Mouse (Mus musculus) intestine, embryonic 16.5 days (tissue): ENCODE measurements around the gene Lamtor3. TPM values are rescaled to one million over a fixed set of nuclear protein-coding genes. Genes with fewer than 3 reads are reported as not detected.

Source experiments
- ATAC-seq: fragments of 200-750 bp; cut with Nextera tagmentation; 2 replicates; pipeline ENCODE4 v1.8.0; 2017; ENCODE audit warnings: moderate TSS enrichment, moderate library complexity
- H3K27ac ChIP-seq: fragments of 300-500 bp; sonication (generic); 2 replicates; pipeline ENCODE4 v1.5.1; 2014; ENCODE audit warnings: mild to moderate bottlenecking, low read length
- H3K27me3 ChIP-seq: fragments of 300-500 bp; sonication (generic); replicated peaks from 2 replicates; pipeline ENCODE4 v1.6.1; 2014; ENCODE audit warnings: low read length, control low read depth, mixed read lengths; ENCODE audit not compliant: control insufficient read depth, insufficient read depth
- H3K36me3 ChIP-seq: fragments of 300-500 bp; sonication (generic); 2 replicates; pipeline ENCODE4 v1.6.1; 2014; ENCODE audit warnings: low read length, control low read depth; ENCODE audit not compliant: control insufficient read depth, insufficient read depth
- H3K4me1 ChIP-seq: fragments of 300-500 bp; sonication (generic); 2 replicates; pipeline ENCODE4 v1.6.1; 2014; ENCODE audit warnings: low read length, control low read depth, mixed read lengths; ENCODE audit not compliant: control insufficient read depth, insufficient read depth
- H3K4me2 ChIP-seq: fragments of 300-500 bp; sonication (generic); 2 replicates; pipeline ENCODE4 v1.6.1; 2014; ENCODE audit warnings: low read depth, low read length, control low read depth
- H3K4me3 ChIP-seq: fragments of 300-500 bp; sonication (generic); 2 replicates; pipeline ENCODE4 v1.5.1; 2014; ENCODE audit warnings: mild to moderate bottlenecking, low read length
- H3K9ac ChIP-seq: fragments of 300-500 bp; sonication (generic); 2 replicates; pipeline ENCODE4 v1.6.1; 2014; ENCODE audit warnings: low read depth, low read length
- H3K9me3 ChIP-seq: fragments of 300-500 bp; sonication (generic); 2 replicates; pipeline ENCODE4 v1.6.1; 2016; ENCODE audit warnings: low read length, control low read depth; ENCODE audit not compliant: control insufficient read depth
- WGBS: fragments of 180-500 bp; shearing (Covaris S2); extraction: QIAGEN DNeasy Blood & Tissue Kit; methylation state at CpG from one replicate; pipeline ENCODE4 v1.1.7; 2014; 5-methylcytosine and 5-hydroxymethylcytosine counted together
- polyA plus RNA-seq: library from polyadenylated mRNA; unstranded; fragments of >200 nt; fragmentation: Nextera tagmentation; extraction: Ambion mirVana; gene quantifications from 2 replicates; pipeline ENCODE4 v1.2.1, GENCODE M21; 2015

Gene Lamtor3
- polyA plus RNA-seq, 1 experiment from 2014 or later: 160 TPM

DNA sequence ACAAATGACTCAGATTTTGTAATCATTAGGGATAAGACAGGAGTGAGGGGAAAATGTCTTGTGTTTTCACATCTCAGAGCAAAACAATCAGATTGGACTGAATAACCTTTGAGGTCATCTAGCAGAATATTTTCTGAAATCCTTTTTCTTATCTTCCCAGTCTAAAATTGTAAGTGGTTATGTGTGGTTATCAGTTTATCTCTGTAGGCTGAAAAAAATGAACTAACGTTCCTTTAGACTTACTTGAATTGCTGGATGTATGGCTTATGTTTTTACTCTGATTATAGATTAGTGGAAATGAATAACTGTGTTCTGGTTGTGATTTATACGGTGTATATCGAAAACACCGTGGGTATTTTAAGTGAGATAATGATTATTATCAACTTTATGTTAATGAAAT lies 2.3 kb downstream of the Lamtor3 start:
- H3K4me2 ChIP-seq: no peak overlapping the region
- no peaks in the 10 kb centered on the region for H3K9me3 ChIP-seq
- 90% methylated on average over 4 of the region's 4 CpGs for WGBS

DNA sequence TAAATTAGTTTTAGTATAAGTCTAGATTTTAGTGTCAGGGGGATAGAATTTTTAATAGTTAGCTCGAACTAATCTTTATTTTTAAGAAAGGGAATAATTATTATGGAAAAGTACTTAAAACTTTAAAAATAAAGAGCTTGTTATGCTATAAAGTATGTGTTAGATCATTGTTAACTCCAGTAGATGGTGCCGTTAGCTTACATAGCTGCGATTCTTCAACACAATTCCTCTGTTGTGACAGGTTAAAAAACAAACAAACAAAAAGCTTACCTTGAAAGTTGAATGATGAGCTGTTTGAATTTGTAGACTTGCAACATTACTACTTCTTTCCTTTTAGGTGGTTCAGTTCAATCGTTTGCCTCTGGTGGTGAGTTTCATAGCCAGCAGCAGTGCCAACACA lies 8.7 kb downstream of the Lamtor3 start:
- no peak overlapping the region for H3K9ac ChIP-seq
- 94% methylated on average over 4 of the region's 4 CpGs for WGBS
- no peaks in the 10 kb centered on the region for H3K27me3 ChIP-seq
- no peaks in the 10 kb centered on the region for H3K9me3 ChIP-seq
- H3K27ac ChIP-seq: no peak overlapping the region
- H3K4me2 ChIP-seq: no peak overlapping the region
- 0 out of 2 replicates have a peak, but pooled peaks cover 6% of the 10 kb centered on the region for H3K36me3 ChIP-seq
- no peaks in the 10 kb centered on the region for H3K4me1 ChIP-seq
- no peak overlapping the region for H3K4me3 ChIP-seq
- no peak for ATAC-seq

More for the DNA sequence above, 2.3 kb downstream of the Lamtor3 start:
- H3K9ac ChIP-seq: no peak overlapping the region
- H3K36me3 ChIP-seq: peaks cover 3% of the 10 kb centered on the region; the same call in 1 of the 2 replicates
- no peak for ATAC-seq
- H3K27me3 ChIP-seq: no peaks in the 10 kb centered on the region
- peaks cover 8% of the 10 kb centered on the region for H3K4me1 ChIP-seq
- no peak overlapping the region for H3K4me3 ChIP-seq
- H3K27ac ChIP-seq: no peak overlapping the region

DNA sequence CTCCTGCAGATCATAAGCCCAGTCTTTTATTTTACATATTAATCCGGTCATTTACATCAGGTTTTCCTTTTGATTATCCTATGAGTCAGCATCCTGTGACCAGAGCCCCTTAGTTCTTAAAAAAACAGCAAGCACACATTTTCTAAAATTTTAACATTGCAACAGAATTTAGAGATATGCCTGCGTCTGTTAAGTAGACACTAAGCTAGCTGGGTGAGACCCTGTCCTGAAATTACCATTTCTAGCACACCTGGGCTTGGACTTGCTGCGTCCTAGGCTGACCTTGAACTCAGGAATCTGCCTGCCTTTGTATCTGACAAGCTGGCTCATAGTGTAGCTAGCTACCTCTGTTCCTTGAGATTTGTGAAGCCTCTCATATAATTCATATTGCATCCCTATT lies 11.6 kb downstream of the Lamtor3 start:
- no peak for ATAC-seq

DNA sequence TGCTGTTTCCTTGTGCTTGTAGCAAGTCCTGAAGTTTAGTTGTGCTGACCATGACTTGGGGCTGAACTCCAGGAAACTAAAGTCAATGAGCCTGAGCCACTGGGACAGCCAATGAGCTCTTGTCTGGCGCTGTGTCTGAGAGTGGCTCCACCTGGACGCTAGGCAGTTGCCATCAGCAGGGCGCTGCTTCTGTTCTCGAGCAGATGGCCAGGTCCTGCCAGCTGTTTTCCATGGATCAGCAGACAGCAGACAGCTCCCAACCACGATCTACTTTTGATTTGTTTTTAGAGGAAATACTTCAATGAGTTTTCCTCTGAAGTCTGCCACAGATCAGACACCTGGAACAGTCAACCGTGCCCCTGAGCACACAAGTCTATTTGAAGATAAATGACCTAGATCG lies 14.4 kb downstream of the Lamtor3 start:
- no peak overlapping the region for H3K4me3 ChIP-seq
- no peaks in the 10 kb centered on the region for H3K9me3 ChIP-seq
- no peak overlapping the region for H3K9ac ChIP-seq
- H3K27me3 ChIP-seq: no peaks in the 10 kb centered on the region
- H3K4me2 ChIP-seq: no peak overlapping the region
- H3K36me3 ChIP-seq: peaks cover 4% of the 10 kb centered on the region; the same call in 1 of the 2 replicates
- WGBS: 55% methylated on average over 7 of the region's 7 CpGs
- no peaks in the 10 kb centered on the region for H3K4me1 ChIP-seq
- H3K27ac ChIP-seq: no peak overlapping the region
- ATAC-seq: peak; percentile 49

More for the DNA sequence above, 11.6 kb downstream of the Lamtor3 start:
- Histone ChIP-seq H3K36me3 (peaks cover 10% of the 10 kb centered on the region; the same call in 1 of the 2 replicates), H3K4me2 (no peak overlapping the region), H3K4me3 (no peak overlapping the region), H3K27me3 (no peaks in the 10 kb centered on the region), H3K27ac (no peak overlapping the region), H3K9me3 (no peaks in the 10 kb centered on the region), H3K9ac (no peak overlapping the region), H3K4me1 (no peaks in the 10 kb centered on the region)
- 88% methylated on average over 3 of the region's 3 CpGs for WGBS

DNA sequence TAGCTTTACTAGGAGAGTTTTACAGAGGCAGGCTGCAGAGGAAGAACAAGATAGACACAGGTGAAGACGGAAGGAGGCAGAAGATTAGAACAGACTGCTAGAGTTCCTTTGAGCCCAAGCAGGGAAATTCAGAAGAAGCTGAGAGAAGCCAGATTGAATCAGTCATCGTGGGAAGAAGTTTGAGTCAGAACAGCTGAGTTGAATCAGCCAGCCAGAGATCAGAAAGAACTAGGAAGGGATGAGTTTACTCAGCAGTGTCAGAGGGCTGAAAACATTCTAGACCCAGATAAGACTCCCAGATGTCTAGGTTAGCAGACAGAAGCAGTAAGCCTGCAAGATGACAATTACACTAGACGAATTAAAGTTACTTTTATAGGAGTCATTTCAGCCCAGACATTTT lies 15.7 kb downstream of the Lamtor3 start:
- Histone ChIP-seq H3K9ac (no peak overlapping the region), H3K4me1 (no peaks in the 10 kb centered on the region), H3K9me3 (no peaks in the 10 kb centered on the region), H3K36me3 (peaks cover 4% of the 10 kb centered on the region; the same call in 1 of the 2 replicates), H3K27ac (no peak overlapping the region), H3K27me3 (no peaks in the 10 kb centered on the region), H3K4me3 (no peak overlapping the region), H3K4me2 (no peak overlapping the region)
- 60% methylated on average over 3 of the region's 3 CpGs for WGBS
- no peak for ATAC-seq

DNA sequence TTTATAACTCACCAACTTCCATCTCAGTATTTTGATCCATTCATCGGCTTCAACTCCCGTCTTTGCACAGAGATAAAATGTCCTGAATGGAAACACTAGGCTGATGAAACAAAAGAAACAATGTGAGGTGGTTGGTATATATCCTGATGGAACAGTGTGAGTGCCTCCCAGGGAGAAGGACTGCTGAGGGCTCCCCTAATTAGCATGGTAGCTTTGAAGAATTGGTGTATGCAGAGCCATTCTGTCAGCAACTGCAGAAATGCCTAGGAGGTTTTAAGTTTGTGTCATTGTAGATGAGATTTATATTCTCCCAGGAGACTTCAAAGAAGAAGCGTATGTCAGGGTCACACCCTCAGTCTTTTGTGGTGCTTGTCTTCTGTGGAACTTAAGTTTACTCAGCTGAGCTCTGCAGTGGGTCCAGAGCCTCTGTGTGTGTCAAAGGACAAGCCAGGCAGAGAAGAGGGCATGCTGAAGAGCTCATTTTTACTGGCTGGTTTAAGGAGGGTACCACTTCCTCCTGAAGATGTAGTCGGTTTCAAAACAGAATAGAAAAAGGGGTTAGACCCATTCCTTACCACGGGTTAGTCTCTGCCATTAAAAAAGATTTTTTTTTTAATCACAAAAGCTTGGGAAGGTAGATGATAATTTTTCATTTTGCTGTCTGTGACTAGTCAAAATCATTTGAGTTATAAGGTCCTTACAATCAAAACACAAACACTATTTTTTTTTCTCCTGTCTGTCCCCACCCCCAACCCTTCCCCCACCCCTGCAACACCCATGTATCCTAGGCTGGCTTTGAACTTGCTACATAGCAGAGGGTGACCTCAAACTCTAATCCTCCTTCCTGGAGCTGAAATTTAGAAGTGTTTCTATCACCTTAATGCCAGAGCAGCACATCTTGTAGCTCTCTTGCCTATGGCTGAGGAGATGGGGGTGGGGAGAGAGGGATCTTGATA lies 17.5 kb downstream of the Lamtor3 start:
- no peak overlapping the region for H3K4me3 ChIP-seq
- H3K27me3 ChIP-seq: no peaks in the 10 kb centered on the region
- ATAC-seq: no peak
- H3K36me3 ChIP-seq: peaks cover 4% of the 10 kb centered on the region; the same call in 1 of the 2 replicates
- WGBS: 60% methylated on average over 5 of the region's 5 CpGs
- no peaks in the 10 kb centered on the region for H3K9me3 ChIP-seq
- no peak overlapping the region for H3K4me2 ChIP-seq
- no peak overlapping the region for H3K27ac ChIP-seq
- H3K9ac ChIP-seq: no peak overlapping the region
- peaks cover under 1% of the 10 kb centered on the region for H3K4me1 ChIP-seq

DNA sequence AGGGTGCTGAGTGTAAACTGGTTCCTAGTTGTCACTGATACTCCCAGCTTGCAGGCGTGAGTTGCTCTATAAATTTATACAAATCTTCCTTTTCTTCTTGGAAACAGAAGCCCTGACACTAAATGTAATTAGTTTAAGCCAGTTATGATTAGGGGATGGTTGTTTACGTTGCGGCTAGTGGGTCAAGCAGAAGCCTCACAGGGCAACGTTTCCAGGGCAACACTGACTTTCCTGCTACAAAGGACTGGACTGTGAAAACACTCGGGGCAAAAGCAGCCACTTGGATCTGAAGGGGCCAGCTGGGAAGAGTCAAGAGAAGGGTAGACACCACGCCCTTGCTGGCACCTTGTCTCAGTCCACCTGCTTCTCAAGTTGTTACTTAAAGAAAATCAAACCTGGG lies 18.2 kb downstream of the Lamtor3 start:
- peaks cover 4% of the 10 kb centered on the region; the same call in 1 of the 2 replicates for H3K36me3 ChIP-seq
- H3K4me2 ChIP-seq: no peak overlapping the region
- H3K9me3 ChIP-seq: no peaks in the 10 kb centered on the region
- H3K9ac ChIP-seq: no peak overlapping the region
- peaks cover 5% of the 10 kb centered on the region for H3K4me1 ChIP-seq
- ATAC-seq: no peak
- no peaks in the 10 kb centered on the region for H3K27me3 ChIP-seq
- WGBS: 34% methylated on average over 6 of the region's 6 CpGs
- no peak overlapping the region for H3K4me3 ChIP-seq
- H3K27ac ChIP-seq: no peak overlapping the region

DNA sequence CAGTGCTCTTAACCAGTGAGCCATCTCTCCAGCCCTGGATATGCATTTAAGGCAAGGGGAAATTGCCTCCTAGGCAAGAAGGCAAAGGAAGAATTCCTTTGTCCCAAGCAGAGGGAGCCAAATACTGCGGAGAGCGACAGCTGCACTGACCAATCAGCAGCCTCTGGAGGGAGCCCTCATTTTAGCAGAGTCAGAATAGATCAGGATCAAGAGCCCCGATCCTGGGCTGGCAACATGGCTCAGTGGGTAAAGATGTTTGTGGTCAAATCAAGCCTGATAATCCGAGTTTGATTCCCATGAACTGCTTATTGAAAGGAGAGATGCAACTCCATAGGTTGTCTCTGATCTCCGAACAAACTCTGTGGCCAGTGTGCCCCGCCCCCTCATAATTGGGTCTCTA lies 20.3 kb downstream of the Lamtor3 start:
- Histone ChIP-seq H3K27me3 (no peaks in the 10 kb centered on the region), H3K4me2 (no peak overlapping the region), H3K36me3 (no peaks in the 10 kb centered on the region), H3K4me3 (no peak overlapping the region), H3K9me3 (no peaks in the 10 kb centered on the region), H3K27ac (no peak overlapping the region), H3K9ac (no peak overlapping the region), H3K4me1 (peaks cover 5% of the 10 kb centered on the region)
- ATAC-seq: no peak
- WGBS: 45% methylated on average over 6 of the region's 6 CpGs

DNA sequence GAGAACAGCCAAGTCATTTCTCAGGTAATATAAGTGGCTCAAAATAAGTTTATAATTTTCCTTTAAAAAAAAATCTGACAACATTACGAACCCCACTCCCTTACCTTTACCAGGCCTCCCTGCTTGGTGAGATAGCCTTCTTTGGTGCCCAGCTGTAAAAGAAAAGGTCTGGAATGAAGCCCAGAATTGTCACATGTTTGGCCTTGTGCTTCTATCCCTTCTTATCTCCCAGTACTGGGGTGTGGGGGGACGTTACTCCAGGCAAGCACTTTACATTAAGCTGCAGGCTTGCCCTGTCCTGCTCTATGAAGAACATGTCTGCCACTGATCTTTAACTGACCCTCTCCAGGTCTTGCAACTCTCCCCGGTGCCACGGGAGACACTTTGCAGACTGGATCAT lies 22.5 kb downstream of the Lamtor3 start:
- H3K36me3 ChIP-seq: no peaks in the 10 kb centered on the region
- H3K27ac ChIP-seq: peak overlapping the region; percentile 82
- peak; percentile 82 for ATAC-seq
- H3K27me3 ChIP-seq: no peaks in the 10 kb centered on the region
- H3K4me3 ChIP-seq: no peak overlapping the region
- H3K9me3 ChIP-seq: no peaks in the 10 kb centered on the region
- H3K4me1 ChIP-seq: peaks cover 5% of the 10 kb centered on the region
- 57% methylated on average over 4 of the region's 4 CpGs for WGBS
- 0 out of 2 replicates have a peak overlapping the region, but pooled peaks have one; percentile 7 for H3K9ac ChIP-seq
- no peak overlapping the region for H3K4me2 ChIP-seq
